Comparison of ENCODE assay signal across 29 mouse cellular contexts in genomic region chr7:44630437-44630836, GRCm38 (mm10). TPM values are rescaled to one million over a fixed set of nuclear protein-coding genes. Genes with fewer than 3 reads are reported as not detected.
A peak's percentile ranks its signal among the peaks of the same experiment; 100 is the strongest.
DNase-seq lines count a peak whose midpoint lies in the region; ATAC-seq and TF ChIP-seq lines count a peak whose summit lies in the region.
"Had no signal": no experiment of that assay in that cellular context is flagged by ENCODE, and none has a peak within 500 bp of the region (broad histone marks: within the 10 kb centered on the region; RNA-seq: fewer than 3 reads in every experiment).

No protein-coding gene starts in this region.

- peak; percentile 77 for DNase-seq in heart, adult 11 months
- DNase-seq in heart, postnatal 4 days: no peak
- DNase-seq in midbrain, postnatal 0 days (ENCODE audit: low spot score): no peak
- DNase-seq in midbrain, embryonic 14.5 days: no peak
- DNase-seq in lung, postnatal 4 days: peak; percentile 80 to 87
- DNase-seq in cerebellum, adult 2 months: no peak
- DNase-seq: adrenal gland, postnatal 10 days; cerebellum, adult 8-10 months; forebrain, postnatal 0 days; gastrocnemius, postnatal 25 days; heart, adult 2 months; kidney, adult 9 months; kidney, postnatal 25 days; liver, embryonic 13.5 days; right cerebral cortex, postnatal 4 days; thymus, adult 18-20 months; thymus, postnatal 4 days had no signal

- TF ChIP-seq POLR2A in cerebellum, adult 2 months (IDR thresholded peaks at IDR 0.05; ENCODE audit: borderline replicate concordance, insufficient read depth, low read length): no peak

- H3K4me1 ChIP-seq in midbrain, postnatal 0 days (ENCODE audit: insufficient read depth, low read length): no peaks in the 10 kb centered on the region
- no peaks in the 10 kb centered on the region for H3K4me1 ChIP-seq in midbrain, embryonic 14.5 days (ENCODE audit: control insufficient read depth, insufficient read depth, low read length)
- no peaks in the 10 kb centered on the region; the same call in 1 of the 2 replicates for H3K4me1 ChIP-seq in lung, embryonic 16.5 days (replicated peaks; ENCODE audit: control insufficient read depth, insufficient read depth, low read length)
- peaks cover 23% of the 10 kb centered on the region for H3K4me1 ChIP-seq in cerebellum, adult 2 months (ENCODE audit: control insufficient read depth, insufficient read depth, low read length)
- H3K4me1 ChIP-seq: hindbrain, embryonic 12.5 days; limb, embryonic 13.5 days; liver, embryonic 13.5 days; midbrain, embryonic 10.5 days; neural tube, embryonic 15.5 days; stomach, embryonic 15.5 days had no signal

- H3K4me2 ChIP-seq in midbrain, postnatal 0 days (ENCODE audit: low read depth, low read length, poor library complexity, severe bottlenecking): no peak overlapping the region
- no peak overlapping the region for H3K4me2 ChIP-seq in midbrain, embryonic 14.5 days (ENCODE audit: low read length)
- H3K4me2 ChIP-seq in lung, embryonic 16.5 days (ENCODE audit: low read depth, low read length): no peak overlapping the region
- H3K4me2 ChIP-seq: hindbrain, embryonic 12.5 days; limb, embryonic 13.5 days; liver, embryonic 13.5 days; neural tube, embryonic 15.5 days; stomach, embryonic 15.5 days had no signal

- H3K27me3 ChIP-seq in midbrain, postnatal 0 days (ENCODE audit: insufficient read depth, low read length): no peaks in the 10 kb centered on the region
- H3K27me3 ChIP-seq in midbrain, embryonic 14.5 days (ENCODE audit: control insufficient read depth, insufficient read depth, low read length): 0 out of 2 replicates have a peak, but pooled peaks cover 6% of the 10 kb centered on the region
- no peaks in the 10 kb centered on the region for H3K27me3 ChIP-seq in lung, embryonic 16.5 days (ENCODE audit: control insufficient read depth, insufficient read depth, low read depth, low read length)
- H3K27me3 ChIP-seq in cerebellum, adult 2 months (ENCODE audit: control insufficient read depth, insufficient read depth, low read length): no peaks in the 10 kb centered on the region

- H3K27ac ChIP-seq in midbrain, postnatal 0 days (ENCODE audit: low read depth, low read length): no peak overlapping the region
- H3K27ac ChIP-seq in midbrain, embryonic 14.5 days (replicated peaks; ENCODE audit: low read depth, low read length): no peak overlapping the region
- H3K27ac ChIP-seq in lung, embryonic 16.5 days (ENCODE audit: low read length): no peak overlapping the region; the same call in 1 of the 2 replicates
- H3K27ac ChIP-seq in cerebellum, adult 2 months (ENCODE audit: insufficient read depth, low read length): no peak overlapping the region
- H3K27ac ChIP-seq: heart, adult 2 months; hindbrain, embryonic 12.5 days; layer of hippocampus, adult 2 months; limb, embryonic 13.5 days; liver, embryonic 13.5 days; midbrain, embryonic 10.5 days; neural tube, embryonic 15.5 days; stomach, embryonic 15.5 days had no signal

- H3K9me3 ChIP-seq in midbrain, postnatal 0 days (ENCODE audit: low read length): no peaks in the 10 kb centered on the region
- H3K9me3 ChIP-seq in midbrain, embryonic 14.5 days (ENCODE audit: control insufficient read depth, low read length): no peaks in the 10 kb centered on the region
- H3K9me3 ChIP-seq in lung, embryonic 16.5 days (ENCODE audit: control insufficient read depth, low read length): no peaks in the 10 kb centered on the region
- H3K9me3 ChIP-seq: G1E; hindbrain, embryonic 12.5 days; limb, embryonic 13.5 days; liver, embryonic 13.5 days; midbrain, embryonic 10.5 days; neural tube, embryonic 15.5 days; stomach, embryonic 15.5 days had no signal

- H3K4me3 ChIP-seq in midbrain, postnatal 0 days (ENCODE audit: low read depth, low read length): no peak overlapping the region
- no peak overlapping the region for H3K4me3 ChIP-seq in midbrain, embryonic 14.5 days (replicated peaks; ENCODE audit: low read depth, low read length)
- no peak overlapping the region for H3K4me3 ChIP-seq in lung, embryonic 16.5 days (ENCODE audit: low read length)
- no peak overlapping the region for H3K4me3 ChIP-seq in cerebellum, adult 2 months (replicated peaks; ENCODE audit: insufficient read depth, low read depth, low read length)
- H3K4me3 ChIP-seq: heart, adult 2 months; hindbrain, embryonic 12.5 days; layer of hippocampus, adult 2 months; limb, embryonic 13.5 days; liver, embryonic 13.5 days; midbrain, embryonic 10.5 days; neural tube, embryonic 15.5 days; stomach, embryonic 15.5 days had no signal

- 84% methylated on average over 13 of the region's 13 CpGs for WGBS in midbrain, postnatal 0 days
- 79% methylated on average over 13 of the region's 13 CpGs for WGBS in midbrain, embryonic 14.5 days
- 37% methylated on average over 13 of the region's 13 CpGs for WGBS in lung, embryonic 16.5 days
- WGBS in cerebellum, adult 2 months: 86% methylated on average over 13 of the region's 13 CpGs

- 0 out of 2 replicates have a peak, but pooled peaks have one; percentile 24 for ATAC-seq in midbrain, postnatal 0 days (ENCODE audit: low FRiP score)
- ATAC-seq in midbrain, embryonic 14.5 days (ENCODE audit: low FRiP score, low TSS enrichment): no peak
- ATAC-seq in lung, embryonic 16.5 days (ENCODE audit: low read depth): peak; percentile 95
- no peak for ATAC-seq in inflammation-experienced regulatory T-cells, adult 6 months
- ATAC-seq: activated CD4-positive, CD25-positive, alpha-beta regulatory T cell, adult 4 months; forebrain, postnatal 0 days had no signal

- H3K36me3 ChIP-seq in midbrain, postnatal 0 days (ENCODE audit: insufficient read depth, low read length): no peaks in the 10 kb centered on the region
- H3K36me3 ChIP-seq in midbrain, embryonic 14.5 days (ENCODE audit: control insufficient read depth, insufficient read depth, low read length): no peaks in the 10 kb centered on the region
- peaks cover 2% of the 10 kb centered on the region; the same call in 1 of the 2 replicates for H3K36me3 ChIP-seq in lung, embryonic 16.5 days (ENCODE audit: control insufficient read depth, insufficient read depth, low read length)
- H3K36me3 ChIP-seq: G1E; hindbrain, embryonic 12.5 days; limb, embryonic 13.5 days; liver, embryonic 13.5 days; midbrain, embryonic 10.5 days; neural tube, embryonic 15.5 days; stomach, embryonic 15.5 days had no signal

- TF ChIP-seq CTCF in midbrain, postnatal 0 days (IDR thresholded peaks at IDR 0.05): no peak
- TF ChIP-seq CTCF in cerebellum, adult 2 months (IDR thresholded peaks at IDR 0.05; ENCODE audit: borderline replicate concordance, insufficient read depth, low read depth, low read length): no peak

- H3K9ac ChIP-seq in midbrain, postnatal 0 days (replicated peaks; ENCODE audit: low read length, poor library complexity, severe bottlenecking): no peak overlapping the region
- H3K9ac ChIP-seq in midbrain, embryonic 14.5 days (replicated peaks; ENCODE audit: low read length): no peak overlapping the region
- no peak overlapping the region for H3K9ac ChIP-seq in lung, embryonic 16.5 days (ENCODE audit: low read length)
- H3K9ac ChIP-seq: forebrain, postnatal 0 days; hindbrain, embryonic 12.5 days; limb, embryonic 13.5 days; liver, embryonic 13.5 days; neural tube, embryonic 15.5 days; stomach, embryonic 15.5 days had no signal

RNA-seq across cellular contexts. Expression of gene Kcnc3, which starts 40.0 kb away (rescaled TPM):
- under 1 TPM; 0.38 to 0.43 TPM for total RNA-seq in heart, postnatal 4 days (2021)
- 17.2 and 25.4 TPM in 2 replicates for total RNA-seq in midbrain, postnatal 0 days (2014; rRNA removed)
- 6.2 and 6.6 TPM in 2 replicates for polyA plus RNA-seq in midbrain, postnatal 0 days (2015; fragmentation: Nextera tagmentation; extraction: Ambion mirVana)
- polyA plus RNA-seq in midbrain, embryonic 14.5 days (2014; fragmentation: Nextera tagmentation; extraction: Ambion mirVana): 5.2 and 7.5 TPM in 2 replicates
- 1.5 and 2.1 TPM in 2 replicates for polyA plus RNA-seq in lung, embryonic 16.5 days (2015; fragmentation: Nextera tagmentation; extraction: Ambion mirVana)
- polyA plus RNA-seq in cerebellum, adult 2 months (2012; rRNA removed): 368 and 423 TPM in 2 replicates
- polyA plus RNA-seq in inflammation-experienced regulatory T-cells, adult 6 months (2017; shearing (Covaris generic)): not detected
- polyA plus RNA-seq: activated CD4-positive, CD25-positive, alpha-beta regulatory T cell, adult 4 months; G1E; heart, postnatal 0 days had no signal

RNA-seq across cellular contexts. Expression of gene Myh14, which starts 40.2 kb away (rescaled TPM):
- total RNA-seq in heart, postnatal 4 days (2021): 10 to 100 TPM; 11.8 to 14.3 TPM
- 8.8 and 11.0 TPM in 2 replicates for total RNA-seq in midbrain, postnatal 0 days (2014; rRNA removed)
- polyA plus RNA-seq in midbrain, postnatal 0 days (2015; fragmentation: Nextera tagmentation; extraction: Ambion mirVana): 6.9 and 7.9 TPM in 2 replicates
- polyA plus RNA-seq in midbrain, embryonic 14.5 days (2014; fragmentation: Nextera tagmentation; extraction: Ambion mirVana): 2.5 and 2.7 TPM in 2 replicates
- 38.8 and 39.4 TPM in 2 replicates for polyA plus RNA-seq in lung, embryonic 16.5 days (2015; fragmentation: Nextera tagmentation; extraction: Ambion mirVana)
- polyA plus RNA-seq in cerebellum, adult 2 months (2012; rRNA removed): 54.9 and 56.2 TPM in 2 replicates
- not detected for polyA plus RNA-seq in inflammation-experienced regulatory T-cells, adult 6 months (2017; shearing (Covaris generic))
- total RNA-seq: G1E had no signal
- polyA plus RNA-seq: G1E had no signal

RNA-seq across cellular contexts. Expression of gene Napsa, which starts 58.3 kb away (rescaled TPM):
- under 1 TPM; 0.50 to 0.59 TPM for total RNA-seq in heart, postnatal 4 days (2021)
- total RNA-seq in midbrain, postnatal 0 days (2014; rRNA removed): not detected in 2 replicates
- polyA plus RNA-seq in midbrain, postnatal 0 days (2015; fragmentation: Nextera tagmentation; extraction: Ambion mirVana): 0.79 and 0.82 TPM in 2 replicates
- 1.1 TPM in 1 of 2 replicates, not detected in the other for polyA plus RNA-seq in midbrain, embryonic 14.5 days (2014; fragmentation: Nextera tagmentation; extraction: Ambion mirVana)
- polyA plus RNA-seq in lung, embryonic 16.5 days (2015; fragmentation: Nextera tagmentation; extraction: Ambion mirVana): 93.0 and 140 TPM in 2 replicates
- 0.26 and 0.43 TPM in 2 replicates for polyA plus RNA-seq in cerebellum, adult 2 months (2012; rRNA removed)
- polyA plus RNA-seq in inflammation-experienced regulatory T-cells, adult 6 months (2017; shearing (Covaris generic)): 1 to 10 TPM; 1.3 to 7.7 (median 3.2) TPM
- total RNA-seq: layer of hippocampus, adult 2 months; layer of hippocampus, postnatal 25 days had no signal

Comparison
In these comparisons a context has a peak if more than half of its experiments do, and no peak if none do; other contexts are left out.
1. DNase-seq: peak in heart, adult 11 months (single experiment) and lung, postnatal 4 days (2 of 2); none in heart, postnatal 4 days (single experiment), midbrain, postnatal 0 days (single experiment), midbrain, embryonic 14.5 days (single experiment) and cerebellum, adult 2 months (0 of 2).
2. ATAC-seq: peak in midbrain, postnatal 0 days (single experiment) and lung, embryonic 16.5 days (single experiment); none in midbrain, embryonic 14.5 days (single experiment) and inflammation-experienced regulatory T-cells, adult 6 months (single experiment).
3. RNA of gene Kcnc3, which starts 40.0 kb away (polyA plus RNA-seq): 368 to 423 TPM in cerebellum, adult 2 months; 6.2 to 6.6 TPM in midbrain, postnatal 0 days, 5.2 to 7.5 TPM in midbrain, embryonic 14.5 days, 1.5 to 2.1 TPM in lung, embryonic 16.5 days and not detected in inflammation-experienced regulatory T-cells, adult 6 months; every median in the first group is over 10 times any median in the second.
4. RNA of gene Napsa, which starts 58.3 kb away (polyA plus RNA-seq): 93.0 to 140 TPM in lung, embryonic 16.5 days; 1.3 to 7.7 TPM in inflammation-experienced regulatory T-cells, adult 6 months, 1.1 TPM in midbrain, embryonic 14.5 days, 0.79 to 0.82 TPM in midbrain, postnatal 0 days and 0.26 to 0.43 TPM in cerebellum, adult 2 months; every median in the first group is over 10 times any median in the second.